Mouse (Mus musculus) MEL (cell line): ENCODE measurements at regions not wholly inside any gene's neighbourhood (a gene's known extent, or its start where the extent isn't known, plus 50 kb on each side); places are given as distances from the start of the nearest gene placed in this dataset.

Experiments
- DNase-seq: peaks from one replicate; pipeline ENCODE4 v3.0.0; 2011; ENCODE audit warnings: low read depth, low spot score
- H3K27ac ChIP-seq: 2 replicates; pipeline ENCODE4 v1.5.1; 2012; ENCODE audit warnings: low read depth, mild to moderate bottlenecking, control low read depth, low read length, moderate library complexity; ENCODE audit not compliant: control insufficient read depth
- H3K27me3 ChIP-seq, 2 experiments: fragments of 150-350 bp in 1 of 2; sonication (generic) in 1 of 2; 2 replicates each; pipeline ENCODE4 v1.6.1; 2012; ENCODE audit warnings: low read length in 2 of 2, mild to moderate bottlenecking in 2 of 2, improper control_type of control experiment in 1 of 2, moderate library complexity in 1 of 2; ENCODE audit not compliant: insufficient read depth in 2 of 2, control insufficient read depth in 1 of 2
- H3K36me3 ChIP-seq, 2 experiments: 2 replicates each; pipeline ENCODE4 v1.6.1; 2012 to 2014; ENCODE audit warnings: low read length in 2 of 2, improper control_type of control experiment in 1 of 2, inconsistent platforms in 1 of 2, mild to moderate bottlenecking in 1 of 2; ENCODE audit not compliant: insufficient read depth in 2 of 2, control insufficient read depth in 1 of 2
- H3K4me1 ChIP-seq, 2 experiments: fragments of 150-350 bp in 1 of 2; sonication (generic) in 1 of 2; 2 replicates each; pipeline ENCODE4 v1.6.1; 2012; ENCODE audit warnings: low read length in 2 of 2, improper control_type of control experiment in 1 of 2, mild to moderate bottlenecking in 1 of 2; ENCODE audit not compliant: insufficient read depth in 2 of 2, control insufficient read depth in 1 of 2
- H3K4me3 ChIP-seq, 2 experiments: fragments of 150-350 bp in 1 of 2; sonication (generic) in 1 of 2; 2 replicates each; pipeline ENCODE4 v1.5.1; 2012; ENCODE audit warnings: low read depth in 2 of 2, low read length in 2 of 2, mild to moderate bottlenecking in 2 of 2, moderate library complexity in 2 of 2, control low read depth in 1 of 2, improper control_type of control experiment in 1 of 2; ENCODE audit not compliant: control insufficient read depth in 1 of 2, insufficient read depth in 1 of 2
- H3K79me2 ChIP-seq: 2 replicates; pipeline ENCODE4 v1.6.1; 2012; ENCODE audit warnings: mild to moderate bottlenecking, low read length, moderate library complexity; ENCODE audit not compliant: control insufficient read depth, poor library complexity, insufficient read depth
- H3K9ac ChIP-seq: 2 replicates; pipeline ENCODE4 v1.6.1; 2012; ENCODE audit warnings: low read depth, mild to moderate bottlenecking, control low read depth, low read length, moderate library complexity; ENCODE audit not compliant: control insufficient read depth, poor library complexity, severe bottlenecking
- H3K9me3 ChIP-seq: fragments of 150-350 bp; sonication (generic); replicated peaks from 2 replicates; pipeline ENCODE4 v1.6.1; 2012; ENCODE audit warnings: mild to moderate bottlenecking, low read length, improper control_type of control experiment, moderate library complexity; ENCODE audit not compliant: insufficient read depth
- BHLHE40 ChIP-seq: IDR thresholded peaks from 2 replicates; pipeline ENCODE4 v1.6.1; 2012; ENCODE audit warnings: low read depth, mild to moderate bottlenecking, inconsistent platforms, low read length, improper control_type of control experiment, borderline replicate concordance
- CHD2 ChIP-seq: IDR thresholded peaks from 2 replicates; pipeline ENCODE4 v1.6.1; 2011; ENCODE audit warnings: low read length, improper control_type of control experiment
- CTCF ChIP-seq, 3 experiments: IDR thresholded peaks in 2 of 3; conservative IDR thresholded peaks in 1 of 3; 2 replicates each; pipeline ENCODE4 v1.5.1; 2011 to 2012; ENCODE audit warnings: low read length in 3 of 3, low read depth in 2 of 3, mild to moderate bottlenecking in 2 of 3, improper control_type of control experiment in 1 of 3, inconsistent platforms in 1 of 3, mixed read lengths in 1 of 3, moderate library complexity in 1 of 3; ENCODE audit not compliant: control insufficient read depth in 1 of 3, insufficient read depth in 1 of 3, poor library complexity in 1 of 3, severe bottlenecking in 1 of 3
- ETS1 ChIP-seq: IDR thresholded peaks from 2 replicates; pipeline ENCODE4 v1.6.1; 2012; ENCODE audit warnings: low read depth, mild to moderate bottlenecking, inconsistent platforms, low read length, improper control_type of control experiment, moderate library complexity
- GABPA ChIP-seq: IDR thresholded peaks from 2 replicates; pipeline ENCODE4 v1.6.1; 2012; ENCODE audit warnings: low read depth, mild to moderate bottlenecking, inconsistent platforms, low read length, improper control_type of control experiment, moderate library complexity
- KAT2A ChIP-seq: conservative IDR thresholded peaks from 2 replicates; pipeline ENCODE4 v1.6.1; 2012; ENCODE audit warnings: low read depth, low read length, improper control_type of control experiment, inconsistent platforms
- MAFK ChIP-seq: IDR thresholded peaks from 2 replicates; pipeline ENCODE4 v1.6.1; 2011; ENCODE audit warnings: low read depth, mild to moderate bottlenecking, low read length, improper control_type of control experiment, borderline replicate concordance
- MAX ChIP-seq: IDR thresholded peaks from 2 replicates; pipeline ENCODE4 v1.6.1; 2011; ENCODE audit warnings: low read length, improper control_type of control experiment
- MEF2A ChIP-seq: IDR thresholded peaks from 2 replicates; pipeline ENCODE4 v1.6.1; 2014; ENCODE audit warnings: low read depth, mild to moderate bottlenecking, inconsistent platforms, low read length, improper control_type of control experiment; ENCODE audit not compliant: poor library complexity, insufficient replicate concordance, severe bottlenecking; ENCODE audit errors: extremely low read depth
- MXI1 ChIP-seq: IDR thresholded peaks from 2 replicates; pipeline ENCODE4 v1.6.1; 2011; ENCODE audit warnings: mild to moderate bottlenecking, low read depth, low read length, improper control_type of control experiment
- NRF1 ChIP-seq: IDR thresholded peaks from 2 replicates; pipeline ENCODE4 v1.6.1; 2014; ENCODE audit warnings: low read depth, mild to moderate bottlenecking, inconsistent platforms, low read length, improper control_type of control experiment, moderate library complexity; ENCODE audit not compliant: poor library complexity, insufficient read depth, severe bottlenecking
- POLR2A ChIP-seq, 2 experiments: IDR thresholded peaks; 2 replicates each; pipeline ENCODE4 v1.6.1; 2011 to 2012; ENCODE audit warnings: low read length in 2 of 2, mild to moderate bottlenecking in 2 of 2, control low read depth in 1 of 2, improper control_type of control experiment in 1 of 2, low read depth in 1 of 2, moderate library complexity in 1 of 2; ENCODE audit not compliant: control insufficient read depth in 1 of 2, insufficient read depth in 1 of 2, poor library complexity in 1 of 2
- POLR2AphosphoS2 ChIP-seq: IDR thresholded peaks from 2 replicates; pipeline ENCODE4 v1.6.1; 2011; ENCODE audit warnings: low read length, improper control_type of control experiment
- RAD21 ChIP-seq: IDR thresholded peaks from 2 replicates; pipeline ENCODE4 v1.6.1; 2011; ENCODE audit warnings: mild to moderate bottlenecking, low read depth, low read length, improper control_type of control experiment
- RCOR1 ChIP-seq: IDR thresholded peaks from 2 replicates; pipeline ENCODE4 v1.6.1; 2012; ENCODE audit warnings: low read depth, mild to moderate bottlenecking, inconsistent platforms, low read length, improper control_type of control experiment
- SIN3A ChIP-seq: IDR thresholded peaks from 2 replicates; pipeline ENCODE4 v1.6.1; 2012; ENCODE audit warnings: low read length, improper control_type of control experiment, inconsistent platforms
- UBTF ChIP-seq: IDR thresholded peaks from 2 replicates; pipeline ENCODE4 v1.6.1; 2012; ENCODE audit warnings: low read depth, mild to moderate bottlenecking, inconsistent platforms, low read length, improper control_type of control experiment, moderate library complexity, borderline replicate concordance; ENCODE audit not compliant: insufficient read depth
- USF1 ChIP-seq: IDR thresholded peaks from 2 replicates; pipeline ENCODE4 v1.6.1; 2014; ENCODE audit warnings: low read depth, mild to moderate bottlenecking, inconsistent platforms, low read length, improper control_type of control experiment, moderate library complexity
- USF2 ChIP-seq, 2 experiments: IDR thresholded peaks; 2 replicates each; pipeline ENCODE4 v1.6.1; 2011 to 2012; ENCODE audit warnings: improper control_type of control experiment in 2 of 2, low read length in 2 of 2, borderline replicate concordance in 1 of 2, inconsistent platforms in 1 of 2, low read depth in 1 of 2, mild to moderate bottlenecking in 1 of 2; ENCODE audit not compliant: insufficient read depth in 1 of 2

GRCm38 (mm10) chr14:110243549-110243948 is 511.4 kb downstream of the Slitrk6 start:
- TF ChIP-seq MAFK (no peak), POLR2A (IDR thresholded peaks at IDR 0.05; ENCODE audit: control insufficient read depth in 1 of 2, insufficient read depth in 1 of 2, low read depth in 1 of 2, low read length in 2 of 2, poor library complexity in 1 of 2) (no peak), MEF2A (no peak), NRF1 (no peak), SIN3A (no peak), CTCF (IDR thresholded peaks at IDR 0.05 in 2 of 3, conservative IDR thresholded peaks at IDR 0.05 in 1 of 3; ENCODE audit: control insufficient read depth in 1 of 3, insufficient read depth in 1 of 3, low read depth in 2 of 3, low read length in 3 of 3, poor library complexity in 1 of 3, severe bottlenecking in 1 of 3) (no peak), RAD21 (no peak), RCOR1 (no peak), USF1 (no peak), USF2 (IDR thresholded peaks at IDR 0.05; ENCODE audit: borderline replicate concordance in 1 of 2, insufficient read depth in 1 of 2, low read depth in 1 of 2, low read length in 2 of 2) (no peak), CHD2 (no peak), ETS1 (no peak), KAT2A (no peak), MXI1 (no peak), POLR2AphosphoS2 (no peak), MAX (no peak), GABPA (no peak), BHLHE40 (no peak)
- no peak for DNase-seq
- Histone ChIP-seq H3K4me1 (peaks cover 0 to 7% of the 10 kb centered on the region in 2 experiments; a peak in 2 of 4 replicates), H3K27ac (no peak overlapping the region), H3K27me3 (no peaks in the 10 kb centered on the region), H3K9ac (no peak overlapping the region), H3K9me3 (no peaks in the 10 kb centered on the region), H3K36me3 (peaks cover 0 to 2% of the 10 kb centered on the region in 2 experiments; a peak in 2 of 4 replicates), H3K4me3 (no peak overlapping the region), H3K79me2 (no peaks in the 10 kb centered on the region)

- H3K9me3 ChIP-seq: no peaks in the 10 kb centered on the region
- no peak for DNase-seq
- no peaks in the 10 kb centered on the region for H3K79me2 ChIP-seq
- H3K36me3 ChIP-seq: peaks cover 0 to 2% of the 10 kb centered on the region in 2 experiments; a peak in 2 of 4 replicates
- peaks cover 0 to 7% of the 10 kb centered on the region in 2 experiments; a peak in 2 of 4 replicates for H3K4me1 ChIP-seq
- H3K4me3 ChIP-seq: no peak overlapping the region
- H3K9ac ChIP-seq: no peak overlapping the region
- H3K27ac ChIP-seq: no peak overlapping the region
- no peak for TF ChIP-seq UBTF
- H3K27me3 ChIP-seq: no peaks in the 10 kb centered on the region
Measured at GRCm38 (mm10) chr14:110238800-110239199, 516.1 kb downstream of the Slitrk6 start.
